Mouse (Mus musculus): ENCODE measurements at regions not wholly inside any gene's neighbourhood (a gene's known extent, or its start where the extent isn't known, plus 50 kb on each side); places are given as distances from the start of the nearest gene placed in this dataset.

- Histone ChIP-seq H3K9ac (ENCODE audit: low read depth, low read length) (no peak overlapping the region), H3K4me1 (replicated peaks; ENCODE audit: control insufficient read depth, insufficient read depth, low read length) (no peaks in the 10 kb centered on the region), H3K36me3 (ENCODE audit: control insufficient read depth, insufficient read depth, low read length) (no peaks in the 10 kb centered on the region), H3K4me3 (ENCODE audit: low read depth, low read length) (no peak overlapping the region), H3K27ac (ENCODE audit: low read depth, low read length) (no peak overlapping the region), H3K27me3 (replicated peaks; ENCODE audit: control insufficient read depth, insufficient read depth, low read length) (no peaks in the 10 kb centered on the region), H3K4me2 (no peak overlapping the region), H3K9me3 (ENCODE audit: control insufficient read depth, low read length) (no peaks in the 10 kb centered on the region)
- no peak for DNase-seq (ENCODE audit: low spot score)
- no peak for ATAC-seq (replicated peaks; ENCODE audit: low FRiP score)
Measured at GRCm38 (mm10) chr10:102943156-102943555, 86.9 kb downstream of the Alx1 start.

- H3K9me3 ChIP-seq (ENCODE audit: control insufficient read depth, low read length) = no peaks in the 10 kb centered on the region
- H3K27me3 ChIP-seq (replicated peaks; ENCODE audit: control insufficient read depth, insufficient read depth, low read length) = no peaks in the 10 kb centered on the region
- no peak overlapping the region for H3K4me3 ChIP-seq (ENCODE audit: low read depth, low read length)
- no peak overlapping the region for H3K9ac ChIP-seq (ENCODE audit: low read depth, low read length)
- H3K4me1 ChIP-seq (replicated peaks; ENCODE audit: control insufficient read depth, insufficient read depth, low read length) = no peaks in the 10 kb centered on the region
- peak; percentile 46; the same call in 1 of the 2 replicates for ATAC-seq (replicated peaks; ENCODE audit: low FRiP score)
- no peaks in the 10 kb centered on the region for H3K36me3 ChIP-seq (ENCODE audit: control insufficient read depth, insufficient read depth, low read length)
- DNase-seq (ENCODE audit: low spot score) = no peak
- H3K27ac ChIP-seq (ENCODE audit: low read depth, low read length) = no peak overlapping the region
- H3K4me2 ChIP-seq = no peak overlapping the region
Measured at GRCm38 (mm10) chr10:102940823-102941519, 89.0 kb downstream of the Alx1 start.

GRCm38 (mm10) chr10:102931445-102931844 lies 98.6 kb downstream of the Alx1 start:
- no peak overlapping the region for H3K4me3 ChIP-seq (ENCODE audit: low read depth, low read length)
- no peaks in the 10 kb centered on the region for H3K36me3 ChIP-seq (ENCODE audit: control insufficient read depth, insufficient read depth, low read length)
- no peak for DNase-seq (ENCODE audit: low spot score)
- no peak overlapping the region for H3K4me2 ChIP-seq
- H3K9me3 ChIP-seq (ENCODE audit: control insufficient read depth, low read length) = no peaks in the 10 kb centered on the region
- H3K27me3 ChIP-seq (replicated peaks; ENCODE audit: control insufficient read depth, insufficient read depth, low read length) = no peaks in the 10 kb centered on the region
- H3K4me1 ChIP-seq (replicated peaks; ENCODE audit: control insufficient read depth, insufficient read depth, low read length) = no peaks in the 10 kb centered on the region
- no peak overlapping the region for H3K9ac ChIP-seq (ENCODE audit: low read depth, low read length)
- peak; percentile 73 for ATAC-seq (replicated peaks; ENCODE audit: low FRiP score)
- H3K27ac ChIP-seq (ENCODE audit: low read depth, low read length) = no peak overlapping the region
- WGBS = 31% methylated on average over 3 of the region's 3 CpGs

- H3K9ac ChIP-seq (ENCODE audit: low read depth, low read length) = no peak overlapping the region
- WGBS = 68% methylated on average over 1 of the region's 1 CpGs
- H3K36me3 ChIP-seq (ENCODE audit: control insufficient read depth, insufficient read depth, low read length) = no peaks in the 10 kb centered on the region
- H3K4me3 ChIP-seq (ENCODE audit: low read depth, low read length) = no peak overlapping the region
- ATAC-seq (replicated peaks; ENCODE audit: low FRiP score) (no peak), DNase-seq (ENCODE audit: low spot score) (no peak)
- H3K27me3 ChIP-seq (replicated peaks; ENCODE audit: control insufficient read depth, insufficient read depth, low read length) = no peaks in the 10 kb centered on the region
- H3K4me2 ChIP-seq = no peak overlapping the region
- no peak overlapping the region for H3K27ac ChIP-seq (ENCODE audit: low read depth, low read length)
- H3K4me1 ChIP-seq (replicated peaks; ENCODE audit: control insufficient read depth, insufficient read depth, low read length) = no peaks in the 10 kb centered on the region
- H3K9me3 ChIP-seq (ENCODE audit: control insufficient read depth, low read length) = no peaks in the 10 kb centered on the region
Measured at GRCm38 (mm10) chr10:102928651-102929050, 101.4 kb downstream of the Alx1 start.

- 27% methylated on average over 2 of the region's 2 CpGs for WGBS
- DNase-seq (ENCODE audit: low spot score) (no peak), ATAC-seq (replicated peaks; ENCODE audit: low FRiP score) (no peak)
- H3K27me3 ChIP-seq (replicated peaks; ENCODE audit: control insufficient read depth, insufficient read depth, low read length) = no peaks in the 10 kb centered on the region
- H3K9me3 ChIP-seq (ENCODE audit: control insufficient read depth, low read length) = no peaks in the 10 kb centered on the region
- no peak overlapping the region for H3K27ac ChIP-seq (ENCODE audit: low read depth, low read length)
- H3K4me3 ChIP-seq (ENCODE audit: low read depth, low read length) = no peak overlapping the region
- no peak overlapping the region for H3K9ac ChIP-seq (ENCODE audit: low read depth, low read length)
- H3K36me3 ChIP-seq (ENCODE audit: control insufficient read depth, insufficient read depth, low read length) = no peaks in the 10 kb centered on the region
- H3K4me2 ChIP-seq = no peak overlapping the region
- H3K4me1 ChIP-seq (replicated peaks; ENCODE audit: control insufficient read depth, insufficient read depth, low read length) = no peaks in the 10 kb centered on the region
Measured at GRCm38 (mm10) chr10:102897368-102897767, 132.6 kb downstream of the Alx1 start.

- Histone ChIP-seq H3K27me3 (replicated peaks; ENCODE audit: control insufficient read depth, insufficient read depth, low read length) (no peaks in the 10 kb centered on the region), H3K4me2 (no peak overlapping the region), H3K36me3 (ENCODE audit: control insufficient read depth, insufficient read depth, low read length) (no peaks in the 10 kb centered on the region), H3K4me1 (replicated peaks; ENCODE audit: control insufficient read depth, insufficient read depth, low read length) (no peaks in the 10 kb centered on the region), H3K9ac (ENCODE audit: low read depth, low read length) (no peak overlapping the region), H3K27ac (ENCODE audit: low read depth, low read length) (no peak overlapping the region), H3K9me3 (ENCODE audit: control insufficient read depth, low read length) (no peaks in the 10 kb centered on the region), H3K4me3 (ENCODE audit: low read depth, low read length) (no peak overlapping the region)
- ATAC-seq (replicated peaks; ENCODE audit: low FRiP score) = no peak
- no peak for DNase-seq (ENCODE audit: low spot score)
- 11% methylated on average over 1 of the region's 1 CpGs for WGBS
Measured at GRCm38 (mm10) chr10:102895952-102896351, 134.1 kb downstream of the Alx1 start.

- DNase-seq (ENCODE audit: low spot score) = no peak
- H3K4me3 ChIP-seq (ENCODE audit: low read depth, low read length) = no peak overlapping the region
- H3K27ac ChIP-seq (ENCODE audit: low read depth, low read length) = no peak overlapping the region
- H3K27me3 ChIP-seq (replicated peaks; ENCODE audit: control insufficient read depth, insufficient read depth, low read length) = no peaks in the 10 kb centered on the region
- no peak for ATAC-seq (replicated peaks; ENCODE audit: low FRiP score)
- H3K36me3 ChIP-seq (ENCODE audit: control insufficient read depth, insufficient read depth, low read length) = no peaks in the 10 kb centered on the region
- WGBS = 85% methylated on average over 3 of the region's 3 CpGs
- no peaks in the 10 kb centered on the region for H3K4me1 ChIP-seq (replicated peaks; ENCODE audit: control insufficient read depth, insufficient read depth, low read length)
- H3K9me3 ChIP-seq (ENCODE audit: control insufficient read depth, low read length) = no peaks in the 10 kb centered on the region
- no peak overlapping the region for H3K9ac ChIP-seq (ENCODE audit: low read depth, low read length)
- H3K4me2 ChIP-seq = no peak overlapping the region
Measured at GRCm38 (mm10) chr10:102892373-102892772, 137.6 kb downstream of the Alx1 start.

- 77% methylated on average over 3 of the region's 3 CpGs for WGBS
- Histone ChIP-seq H3K27ac (ENCODE audit: low read depth, low read length) (no peak overlapping the region), H3K4me2 (no peak overlapping the region), H3K4me1 (replicated peaks; ENCODE audit: control insufficient read depth, insufficient read depth, low read length) (no peaks in the 10 kb centered on the region), H3K9me3 (ENCODE audit: control insufficient read depth, low read length) (no peaks in the 10 kb centered on the region), H3K36me3 (ENCODE audit: control insufficient read depth, insufficient read depth, low read length) (no peaks in the 10 kb centered on the region), H3K27me3 (replicated peaks; ENCODE audit: control insufficient read depth, insufficient read depth, low read length) (no peaks in the 10 kb centered on the region), H3K4me3 (ENCODE audit: low read depth, low read length) (no peak overlapping the region), H3K9ac (ENCODE audit: low read depth, low read length) (no peak overlapping the region)
- no peak for ATAC-seq (replicated peaks; ENCODE audit: low FRiP score)
- DNase-seq (ENCODE audit: low spot score) = no peak
Measured at GRCm38 (mm10) chr10:102889709-102890108, 140.3 kb downstream of the Alx1 start.

- no peak overlapping the region for H3K4me2 ChIP-seq
- DNase-seq (ENCODE audit: low spot score) (no peak), ATAC-seq (replicated peaks; ENCODE audit: low FRiP score) (no peak)
- H3K9ac ChIP-seq (ENCODE audit: low read depth, low read length) = no peak overlapping the region
- no peaks in the 10 kb centered on the region for H3K27me3 ChIP-seq (replicated peaks; ENCODE audit: control insufficient read depth, insufficient read depth, low read length)
- H3K4me3 ChIP-seq (ENCODE audit: low read depth, low read length) = no peak overlapping the region
- no peaks in the 10 kb centered on the region for H3K4me1 ChIP-seq (replicated peaks; ENCODE audit: control insufficient read depth, insufficient read depth, low read length)
- WGBS = 72% methylated on average over 6 of the region's 6 CpGs
- no peak overlapping the region for H3K27ac ChIP-seq (ENCODE audit: low read depth, low read length)
- no peaks in the 10 kb centered on the region for H3K36me3 ChIP-seq (ENCODE audit: control insufficient read depth, insufficient read depth, low read length)
- H3K9me3 ChIP-seq (ENCODE audit: control insufficient read depth, low read length) = no peaks in the 10 kb centered on the region
Measured at GRCm38 (mm10) chr10:102881824-102882438, 148.1 kb downstream of the Alx1 start.
